Mouse (Mus musculus) cerebellum, adult 2 months (tissue): ENCODE data around the gene Gpx7. TPM values are rescaled to one million over a fixed set of nuclear protein-coding genes. Genes with fewer than 3 reads are reported as not detected.

ENCODE experiments used
- DNase-seq, 2 experiments: peaks; one replicate each; pipeline ENCODE4 v3.0.0; 2021
- H3K27ac ChIP-seq: fragments of 200-500 bp; 2 replicates; pipeline ENCODE4 v1.5.1; 2012; ENCODE audit warnings: low read length, control low read depth, inconsistent platforms; ENCODE audit not compliant: insufficient read depth
- H3K27me3 ChIP-seq: fragments of 200-500 bp; 2 replicates; pipeline ENCODE4 v1.6.1; 2012; ENCODE audit warnings: inconsistent platforms, mild to moderate bottlenecking, low read length, moderate library complexity; ENCODE audit not compliant: control insufficient read depth, insufficient read depth
- H3K4me1 ChIP-seq: fragments of 200-500 bp; 2 replicates; pipeline ENCODE4 v1.6.1; 2011; ENCODE audit warnings: low read length; ENCODE audit not compliant: control insufficient read depth, insufficient read depth
- H3K4me3 ChIP-seq: fragments of 200-500 bp; replicated peaks from 2 replicates; pipeline ENCODE3; 2011; ENCODE audit warnings: mild to moderate bottlenecking, low read depth, low read length, control low read depth; ENCODE audit not compliant: insufficient read depth
- CTCF ChIP-seq: fragments of 200-500 bp; IDR thresholded peaks from 2 replicates; pipeline ENCODE4 v1.5.1; 2011; ENCODE audit warnings: low read depth, mild to moderate bottlenecking, control low read depth, low read length, moderate library complexity, borderline replicate concordance; ENCODE audit not compliant: insufficient read depth
- POLR2A ChIP-seq: fragments of 200-500 bp; IDR thresholded peaks from 2 replicates; pipeline ENCODE4 v1.6.1; 2011; ENCODE audit warnings: low read length, control low read depth, borderline replicate concordance; ENCODE audit not compliant: insufficient read depth
- WGBS: fragments of 180-500 bp; shearing (Covaris S2); methylation state at CpG from one replicate; pipeline ENCODE4 v1.1.7; 2018; 5-methylcytosine and 5-hydroxymethylcytosine counted together
- polyA plus RNA-seq: library from polyadenylated mRNA; depleted of rRNA; stranded (reverse); fragments of >200 nt; gene quantifications from 2 replicates; pipeline ENCODE4 v1.2.3, GENCODE M21; 2012

The Gpx7 gene
- polyA plus RNA-seq, 1 experiment, result 7.0 TPM

- no peaks in the 10 kb centered on the region for H3K27me3 ChIP-seq
- no peak for DNase-seq
- H3K27ac ChIP-seq, result no peak overlapping the region
- peaks cover 3% of the 10 kb centered on the region; the same call in 1 of the 2 replicates for H3K4me1 ChIP-seq
- 88% methylated on average over 4 of the region's 4 CpGs for WGBS
- no peak overlapping the region for H3K4me3 ChIP-seq
- TF ChIP-seq POLR2A (no peak), CTCF (no peak)
These were observed 27.5 kb upstream of the Gpx7 start for GRCm38 (mm10) chr4:108434221-108434620.

- 49% methylated on average over 6 of the region's 6 CpGs for WGBS
- H3K27me3 ChIP-seq, result no peaks in the 10 kb centered on the region
- TF ChIP-seq POLR2A, result no peak
- no peak for TF ChIP-seq CTCF
- no peak overlapping the region for H3K27ac ChIP-seq
- H3K4me3 ChIP-seq, result no peak overlapping the region
- DNase-seq, result no peak
- H3K4me1 ChIP-seq, result peaks cover 3% of the 10 kb centered on the region; the same call in 1 of the 2 replicates
These were observed 26.6 kb upstream of the Gpx7 start for GRCm38 (mm10) chr4:108433341-108433740.

GRCm38 (mm10) chr4:108431561-108431936, 24.8 kb upstream of the Gpx7 start:
- no peaks in the 10 kb centered on the region for H3K4me1 ChIP-seq
- H3K27ac ChIP-seq, result no peak overlapping the region
- no peak for DNase-seq
- H3K27me3 ChIP-seq, result no peaks in the 10 kb centered on the region
- no peak overlapping the region for H3K4me3 ChIP-seq
- TF ChIP-seq POLR2A, result no peak
- TF ChIP-seq CTCF, result no peak
- WGBS, result 52% methylated on average over 2 of the region's 2 CpGs

- Histone ChIP-seq H3K27ac (no peak overlapping the region), H3K27me3 (no peaks in the 10 kb centered on the region), H3K4me3 (no peak overlapping the region), H3K4me1 (no peaks in the 10 kb centered on the region)
- WGBS, result 65% methylated on average over 4 of the region's 4 CpGs
- TF ChIP-seq POLR2A, result no peak
- no peak for TF ChIP-seq CTCF
- DNase-seq, result no peak
These were observed 24.1 kb upstream of the Gpx7 start for GRCm38 (mm10) chr4:108430656-108431560.

GRCm38 (mm10) chr4:108428341-108428721, 21.6 kb upstream of the Gpx7 start:
- Histone ChIP-seq H3K27ac (no peak overlapping the region), H3K27me3 (no peaks in the 10 kb centered on the region), H3K4me3 (no peak overlapping the region), H3K4me1 (no peaks in the 10 kb centered on the region)
- WGBS, result 66% methylated on average over 6 of the region's 6 CpGs
- TF ChIP-seq POLR2A (no peak), CTCF (no peak)
- no peak for DNase-seq

GRCm38 (mm10) chr4:108427719-108428340, 21.1 kb upstream of the Gpx7 start:
- no peaks in the 10 kb centered on the region for H3K4me1 ChIP-seq
- WGBS, result 75% methylated on average over 11 of the region's 11 CpGs
- H3K4me3 ChIP-seq, result no peak overlapping the region
- no peak for TF ChIP-seq CTCF
- no peak for TF ChIP-seq POLR2A
- no peak for DNase-seq
- H3K27me3 ChIP-seq, result no peaks in the 10 kb centered on the region
- H3K27ac ChIP-seq, result no peak overlapping the region

GRCm38 (mm10) chr4:108424587-108424986, 17.8 kb upstream of the Gpx7 start:
- WGBS, result 88% methylated on average over 2 of the region's 2 CpGs
- H3K4me1 ChIP-seq, result no peaks in the 10 kb centered on the region
- H3K27me3 ChIP-seq, result no peaks in the 10 kb centered on the region
- H3K27ac ChIP-seq, result no peak overlapping the region
- TF ChIP-seq POLR2A, result no peak
- no peak for TF ChIP-seq CTCF
- no peak for DNase-seq
- no peak overlapping the region for H3K4me3 ChIP-seq

GRCm38 (mm10) chr4:108407621-108408020, 860 bp upstream of the Gpx7 start:
- H3K4me1 ChIP-seq, result no peaks in the 10 kb centered on the region
- H3K4me3 ChIP-seq, result no peak overlapping the region
- no peak overlapping the region for H3K27ac ChIP-seq
- H3K27me3 ChIP-seq, result no peaks in the 10 kb centered on the region
- DNase-seq, result no peak
- no peak for TF ChIP-seq CTCF
- TF ChIP-seq POLR2A, result no peak
- WGBS, result 72% methylated on average over 8 of the region's 8 CpGs
